Mouse (Mus musculus) myocyte (in vitro differentiated cells): ENCODE measurements around the gene Rtp3.

Experiments
- CEBPB ChIP-seq: IDR thresholded peaks from 2 replicates; pipeline ENCODE4 v1.6.1; 2011; ENCODE audit warnings: mild to moderate bottlenecking, moderate library complexity; ENCODE audit not compliant: poor library complexity, insufficient read depth, severe bottlenecking
- MAX ChIP-seq: IDR thresholded peaks from one replicate; pipeline ENCODE4 v1.6.1; 2011; ENCODE audit warnings: low read depth, mild to moderate bottlenecking, control low read depth
- MYOD1 ChIP-seq, 3 experiments: IDR thresholded peaks; one replicate each; pipeline ENCODE4 v1.6.1; 2011; ENCODE audit warnings: control low read depth in 2 of 3, low read depth in 2 of 3, mild to moderate bottlenecking in 2 of 3, moderate library complexity in 1 of 3; ENCODE audit not compliant: insufficient read length in 2 of 3, control insufficient read depth in 1 of 3
- MYOG ChIP-seq, 3 experiments: IDR thresholded peaks; one replicate each; pipeline ENCODE4 v1.6.1; 2011; ENCODE audit warnings: control low read depth in 2 of 3, low read depth in 2 of 3, mild to moderate bottlenecking in 2 of 3; ENCODE audit not compliant: insufficient read length in 2 of 3, control insufficient read depth in 1 of 3, insufficient read depth in 1 of 3
- POLR2A ChIP-seq: IDR thresholded peaks from one replicate; pipeline ENCODE4 v1.6.1; 2011; ENCODE audit warnings: low read depth, mild to moderate bottlenecking, control low read depth, moderate library complexity; ENCODE audit not compliant: insufficient read length

DNA sequence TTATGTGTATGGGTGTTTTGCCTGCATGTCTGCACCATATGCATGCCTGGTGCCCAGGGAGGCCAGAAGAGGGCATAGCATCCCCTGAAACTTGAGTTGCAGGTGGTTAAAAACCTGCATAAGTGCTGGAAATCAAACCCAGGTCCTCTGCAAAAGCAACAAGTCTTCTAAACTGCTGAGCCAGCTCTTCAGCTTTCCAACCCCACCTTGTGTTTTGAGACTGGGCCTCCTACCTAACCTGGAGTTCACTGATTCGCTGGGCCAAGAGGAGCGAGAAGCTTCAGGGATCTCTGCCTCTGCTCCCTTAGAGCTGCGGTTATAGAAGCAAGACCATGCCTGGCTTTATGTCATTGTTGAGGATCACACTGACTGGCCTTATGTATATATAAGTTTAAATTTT, 40.3 kb downstream of the Rtp3 start:
- TF ChIP-seq POLR2A (no peak), MYOG (IDR thresholded peaks at IDR 0.05; ENCODE audit: control insufficient read depth in 1 of 3, insufficient read depth in 1 of 3, insufficient read length in 2 of 3, low read depth in 2 of 3) (no peak), MAX (no peak), CEBPB (no peak), MYOD1 (IDR thresholded peaks at IDR 0.05; ENCODE audit: control insufficient read depth in 1 of 3, insufficient read length in 2 of 3, low read depth in 2 of 3) (no peak)
